Mouse (Mus musculus) right cerebral cortex, postnatal 10 days (tissue): Measurements from ENCODE around the gene Ldlrad1.
A peak's percentile ranks its signal among the peaks of the same experiment; 100 is the strongest.

ENCODE experiments used
- DNase-seq, 2 experiments: peaks; one replicate each; pipeline ENCODE4 v3.0.0; 2021; ENCODE audit warnings: low spot score in 2 of 2

Gene Ldlrad1

DNA sequence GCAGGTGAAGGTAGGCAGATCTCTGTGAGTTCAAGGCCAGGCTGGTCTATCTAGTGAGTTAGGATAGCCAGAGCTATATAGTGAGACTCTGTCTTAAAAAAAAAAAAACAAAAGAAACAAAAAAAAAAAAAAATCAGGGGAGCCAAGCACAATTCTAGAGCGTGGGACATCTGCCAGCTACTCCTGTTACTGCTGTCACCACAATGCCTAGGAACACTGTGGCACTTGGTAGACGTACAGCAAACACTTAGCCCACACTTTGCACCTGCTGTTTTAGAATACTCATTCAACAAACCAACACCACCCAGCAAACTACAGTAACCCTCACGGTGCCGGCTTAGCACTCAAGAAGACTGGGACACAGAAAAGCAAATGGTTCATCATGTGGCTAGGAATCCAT, 2.5 kb downstream of the Ldlrad1 start:
- DNase-seq = peak; percentile 57 to 69

GRCm38 (mm10) chr4:107211936-107212335, 3.0 kb downstream of the Ldlrad1 start:
- DNase-seq = no peak

GRCm38 (mm10) chr4:107213279-107214011, 4.5 kb downstream of the Ldlrad1 start:
- no peak for DNase-seq

DNA sequence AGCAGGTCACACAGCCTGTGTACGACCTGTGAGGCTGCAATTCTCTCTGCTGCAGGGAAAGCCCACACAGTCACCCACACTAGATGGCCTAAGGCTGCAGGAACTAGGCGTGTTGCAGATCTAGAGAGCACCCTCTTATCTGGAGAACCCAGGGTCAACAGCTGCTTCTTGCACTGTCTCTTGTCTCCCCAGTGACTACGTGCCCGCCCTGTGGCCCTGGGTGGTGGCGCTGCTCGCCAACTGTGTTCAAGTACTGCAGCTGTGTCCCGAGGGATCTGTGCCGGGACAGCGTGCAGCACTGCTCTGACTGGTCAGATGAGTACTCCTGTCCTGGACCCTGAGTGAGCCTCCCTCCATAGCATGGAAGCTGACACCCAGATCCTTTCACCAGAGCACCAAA, 8.6 kb downstream of the Ldlrad1 start:
- DNase-seq = no peak

DNA sequence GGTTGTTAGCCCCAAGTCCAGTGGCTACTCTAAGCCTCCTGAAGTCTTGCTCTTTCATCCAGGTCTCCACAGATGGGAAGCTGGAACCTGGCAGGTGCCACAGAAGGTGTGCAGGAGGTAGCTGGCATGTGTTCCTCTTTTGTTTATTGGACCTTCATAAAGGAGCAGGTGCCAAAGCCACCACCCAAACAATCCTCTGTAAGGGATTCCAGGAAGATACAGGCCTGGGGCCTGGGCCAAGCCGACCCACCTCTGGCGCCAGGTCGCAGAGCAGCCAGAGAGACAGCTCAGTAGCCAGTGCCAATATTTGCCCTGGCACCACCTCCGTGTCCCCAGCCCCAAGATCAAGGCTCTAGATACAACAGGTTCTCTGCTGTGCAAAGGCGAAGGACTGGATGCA, 12.5 kb downstream of the Ldlrad1 start:
- no peak for DNase-seq

- peak; percentile 36 for DNase-seq
These were observed 14.5 kb downstream of the Ldlrad1 start for GRCm38 (mm10) chr4:107223225-107224204.

DNA sequence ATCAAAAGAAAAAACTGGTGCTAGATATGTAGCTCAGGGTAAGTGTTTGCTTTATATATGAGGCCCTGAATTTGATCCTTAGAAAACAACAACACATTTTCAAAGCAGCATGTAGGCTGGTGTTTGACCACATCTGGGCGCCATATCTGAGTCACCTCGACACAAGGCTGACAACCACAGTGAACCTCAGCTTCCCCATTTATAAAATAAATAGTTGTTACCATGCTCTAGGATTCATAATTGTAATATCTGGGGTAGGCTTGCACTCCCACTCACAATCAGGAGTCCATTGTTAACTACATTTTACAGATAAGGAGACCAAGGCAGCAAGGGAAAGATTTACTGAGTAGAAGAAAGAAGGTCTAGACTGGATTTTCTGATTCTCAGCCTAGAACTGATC, 17.3 kb downstream of the Ldlrad1 start:
- no peak for DNase-seq

DNA sequence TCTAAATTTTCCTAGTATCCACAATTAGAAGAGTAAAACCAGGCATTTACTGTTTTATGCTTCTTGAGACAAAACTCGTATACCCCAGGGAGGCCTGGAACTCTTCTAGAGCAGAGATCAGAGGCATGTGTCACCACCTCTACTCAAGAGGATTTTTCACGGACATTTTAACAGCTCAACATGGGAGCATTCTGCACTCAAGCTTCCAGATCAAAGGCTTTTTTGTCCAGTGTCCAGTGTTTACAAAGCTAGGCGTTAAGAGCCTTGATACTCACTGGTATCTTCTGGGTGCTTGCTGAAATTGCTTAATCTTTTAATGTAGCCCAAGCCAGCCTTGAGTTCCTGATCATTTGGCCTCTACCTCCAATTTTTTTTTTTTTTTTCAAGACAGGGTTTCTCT, 23.2 kb downstream of the Ldlrad1 start:
- no peak for DNase-seq

DNA sequence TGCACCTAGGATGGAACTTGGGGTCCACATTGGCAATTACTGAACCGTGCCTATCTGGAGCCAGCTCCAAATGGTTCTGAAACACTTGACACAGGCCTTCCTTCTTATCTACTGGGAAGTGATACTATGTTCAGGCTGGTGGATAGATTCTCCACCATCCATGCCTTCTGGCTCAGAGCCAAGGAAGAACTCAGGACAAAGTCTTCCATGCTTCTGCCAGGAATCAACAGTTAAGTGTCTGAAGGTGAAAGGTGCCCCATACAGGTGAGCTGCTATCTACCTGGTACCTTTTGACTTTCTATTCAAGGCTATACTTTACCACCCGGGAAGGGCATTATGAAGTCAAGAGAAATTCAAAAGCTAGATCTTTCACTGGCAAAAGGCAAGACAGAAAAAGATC, 29.3 kb downstream of the Ldlrad1 start:
- no peak for DNase-seq

- DNase-seq = no peak
These were observed 31.2 kb downstream of the Ldlrad1 start for GRCm38 (mm10) chr4:107240196-107240595.

DNA sequence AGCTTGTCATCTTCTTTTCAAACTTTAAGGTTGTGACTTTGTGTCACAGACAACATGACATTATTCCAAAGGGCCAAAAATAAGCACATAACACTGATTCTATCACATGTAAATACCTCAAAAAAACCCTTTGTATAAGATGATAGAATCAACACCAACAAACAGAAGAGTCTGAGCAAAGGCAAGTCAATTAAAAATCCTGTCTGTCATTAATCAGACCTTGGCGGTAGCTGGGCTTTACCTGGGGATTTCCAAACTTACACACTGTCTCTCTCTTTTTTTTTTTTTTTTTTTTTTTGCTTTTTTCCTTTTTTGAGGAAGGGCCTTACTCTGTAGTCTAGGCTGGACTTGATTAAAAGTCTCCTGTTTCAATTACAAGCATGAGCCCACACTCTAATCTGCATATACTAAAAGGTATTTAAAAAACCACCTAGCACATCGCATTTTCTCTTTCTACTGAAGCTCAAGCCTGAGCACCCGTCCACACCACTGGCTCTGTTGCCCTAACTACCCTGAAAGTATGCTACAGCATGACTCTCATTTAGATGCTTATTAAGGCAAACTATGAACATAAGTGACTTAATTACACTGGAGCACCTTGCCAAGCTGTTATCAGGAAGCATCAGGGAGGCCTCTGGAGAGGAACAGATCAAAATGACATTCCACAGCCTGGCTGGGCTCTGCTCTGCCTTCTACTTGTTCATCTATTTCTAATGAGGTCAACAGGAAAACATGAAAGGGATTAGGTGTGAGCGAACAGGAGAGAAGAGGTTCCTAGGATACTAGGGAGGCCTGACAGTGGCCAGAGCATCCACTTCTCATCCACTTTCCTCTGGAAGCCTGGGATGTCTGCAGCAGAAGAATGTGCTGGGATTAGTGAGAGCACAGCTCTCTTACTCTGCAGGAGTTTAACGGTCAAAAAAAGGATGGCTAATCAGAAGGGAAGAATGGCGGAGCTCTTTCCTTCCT, 34.7 kb downstream of the Ldlrad1 start:
- DNase-seq = no peak

DNA sequence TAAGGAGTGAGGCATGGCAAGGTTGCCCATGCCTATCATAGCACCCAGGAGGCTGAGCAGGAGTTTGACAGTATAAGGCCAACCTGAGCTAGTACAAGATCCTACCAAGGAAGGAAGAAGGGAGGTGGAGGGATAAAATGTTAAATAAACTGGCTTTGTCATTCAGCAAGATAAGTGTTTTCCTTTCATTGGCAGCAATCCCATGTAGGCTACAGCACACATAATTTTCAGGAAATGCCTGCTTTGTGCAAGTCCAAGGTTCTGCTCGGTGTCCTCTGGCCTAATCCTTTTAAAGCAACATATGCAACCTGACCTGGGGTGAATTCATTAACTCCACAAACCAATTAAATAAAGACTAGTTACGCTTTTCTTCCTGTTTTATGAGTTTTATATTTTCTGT, 36.4 kb downstream of the Ldlrad1 start:
- no peak for DNase-seq

GRCm38 (mm10) chr4:107246040-107246439, 37.1 kb downstream of the Ldlrad1 start:
- DNase-seq = no peak

DNA sequence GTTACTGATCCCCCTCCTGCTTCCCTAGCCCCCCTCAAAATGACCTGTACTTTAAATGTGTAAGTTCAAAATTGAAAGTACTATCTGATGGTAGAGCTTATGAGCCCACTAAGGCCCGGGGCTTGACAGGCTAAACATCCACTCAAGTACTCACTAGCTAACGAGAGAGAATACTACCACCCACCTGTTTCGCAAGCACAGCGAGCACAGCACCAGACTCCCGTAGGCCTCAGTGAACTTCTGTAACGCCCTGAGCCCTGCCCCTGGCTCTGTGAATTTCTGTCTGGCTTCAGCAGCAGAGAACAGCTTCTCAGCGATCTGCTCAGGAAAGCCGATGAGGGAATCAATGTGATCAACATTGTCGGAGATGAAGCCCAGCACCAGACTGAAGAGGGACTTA, 38.1 kb downstream of the Ldlrad1 start:
- DNase-seq = no peak

DNA sequence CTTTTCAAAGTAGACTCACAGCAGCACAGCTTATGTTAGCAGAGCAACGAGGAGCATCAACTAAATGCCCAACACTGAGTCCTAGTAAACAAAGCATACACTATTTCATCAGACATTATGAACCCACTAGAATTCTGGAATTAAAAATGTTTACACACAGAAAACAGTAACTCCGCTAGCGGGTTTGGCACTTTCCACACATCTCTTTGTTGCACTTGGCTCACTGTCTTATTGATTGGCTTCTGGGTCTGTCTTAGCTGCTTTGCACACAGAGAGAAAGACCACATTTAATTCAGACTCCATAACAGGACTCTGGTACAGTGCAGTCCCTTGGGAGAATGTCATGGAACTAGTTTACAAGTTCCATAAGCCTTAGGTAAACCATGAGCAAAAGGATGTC, 39.1 kb downstream of the Ldlrad1 start:
- no peak for DNase-seq

DNA sequence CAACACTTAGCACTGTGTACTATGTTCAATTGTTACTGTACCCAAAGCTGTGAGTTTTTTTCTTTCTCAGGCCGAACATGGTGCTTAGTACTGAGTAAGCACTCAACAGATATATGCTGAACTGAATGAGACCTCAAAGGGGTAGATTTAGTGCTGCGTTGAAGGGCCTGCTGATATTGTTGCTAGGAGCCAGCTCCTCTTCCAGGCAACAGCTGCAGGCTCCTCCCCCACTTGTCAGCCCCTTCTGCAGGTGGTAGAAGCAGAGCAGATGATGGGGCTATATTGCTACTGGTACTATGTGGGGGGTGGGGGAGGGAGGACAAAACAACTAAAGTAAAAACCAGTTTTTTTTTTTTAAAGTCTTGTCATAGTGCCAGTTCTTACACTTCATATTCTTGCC, 40.5 kb downstream of the Ldlrad1 start:
- peak; percentile 47 to 55 for DNase-seq

DNA sequence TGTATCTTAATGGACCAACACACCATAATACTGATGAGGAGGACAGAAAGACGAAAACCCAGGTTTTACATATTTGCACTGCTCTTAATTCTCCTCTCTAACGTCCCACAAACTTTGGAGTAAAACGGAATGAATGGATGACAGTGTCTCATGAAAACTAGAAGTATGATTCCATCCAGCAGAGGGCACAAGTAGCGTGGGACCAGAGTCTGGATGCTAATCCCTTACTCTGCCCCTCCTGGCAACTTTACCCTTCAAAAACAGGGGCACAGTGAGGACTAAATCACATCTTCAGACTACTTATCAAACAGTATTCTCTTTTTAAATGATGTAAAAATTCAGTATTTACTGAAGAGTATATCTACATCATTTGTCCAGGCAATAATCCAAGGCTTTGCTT, 41.5 kb downstream of the Ldlrad1 start:
- DNase-seq = peak; percentile 46

DNA sequence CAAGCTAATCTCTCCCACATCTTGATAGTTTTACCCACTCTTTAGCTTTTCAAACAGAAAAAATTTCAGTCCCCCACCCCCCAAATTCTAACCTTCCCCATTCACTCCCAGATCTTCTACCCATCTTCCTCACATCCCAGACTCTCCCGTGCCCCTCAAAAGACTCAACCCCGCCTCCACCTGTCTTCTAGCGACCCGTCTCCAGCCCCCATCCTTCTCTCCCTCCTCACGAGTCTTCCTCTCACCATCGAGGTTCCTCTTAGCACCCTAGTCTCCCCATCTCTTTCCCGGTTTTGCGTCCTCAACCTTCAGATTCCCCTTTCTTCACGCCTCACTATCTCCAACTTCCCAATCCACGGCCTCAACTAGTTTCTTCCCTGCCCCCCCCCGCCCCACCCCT, 43.5 kb downstream of the Ldlrad1 start:
- peak in 1 of 2 experiments; percentile 27 for DNase-seq

GRCm38 (mm10) chr4:107253125-107254091, 44.4 kb downstream of the Ldlrad1 start, which contains the start of the genes Lrrc42 and Hspb11:
TSS of gene Lrrc42 (minus strand) at chr4:107253532.
TSS of gene Hspb11 (plus strand) at chr4:107253593.
- peak; percentile 96 to 97 for DNase-seq

DNA sequence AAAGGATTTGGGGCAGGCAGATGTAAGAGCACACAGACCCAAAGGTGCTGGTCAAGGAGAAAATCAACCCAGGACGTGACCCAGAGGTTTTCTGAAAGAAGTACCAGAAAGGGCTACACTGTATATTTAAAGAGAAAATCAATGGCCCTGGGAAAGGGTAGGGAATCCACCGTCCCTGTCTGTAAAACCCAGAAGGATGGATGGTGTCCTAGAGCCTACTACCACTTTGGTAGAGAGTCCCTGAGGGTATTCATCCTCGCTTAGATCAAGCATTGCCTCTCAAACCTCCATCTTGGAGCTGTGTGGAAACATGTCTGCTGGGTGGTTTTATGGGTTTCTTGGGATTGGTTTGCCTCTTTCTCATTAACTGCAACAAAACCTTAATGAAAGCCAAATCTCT, 45.4 kb downstream of the Ldlrad1 start:
- DNase-seq = no peak
